Mouse (Mus musculus) MEL (cell line): Measurements from ENCODE around the gene Cnpy3. TPM values are rescaled to one million over a fixed set of nuclear protein-coding genes. Genes with fewer than 3 reads are reported as not detected.
A peak's percentile ranks its signal among the peaks of the same experiment; 100 is the strongest.

Source experiments
- DNase-seq: peaks from one replicate; pipeline ENCODE4 v3.0.0; 2011; ENCODE audit warnings: low read depth, low spot score
- H3K27ac ChIP-seq: 2 replicates; pipeline ENCODE4 v1.5.1; 2012; ENCODE audit warnings: low read depth, mild to moderate bottlenecking, control low read depth, low read length, moderate library complexity; ENCODE audit not compliant: control insufficient read depth
- H3K27me3 ChIP-seq, 2 experiments: fragments of 150-350 bp in 1 of 2; sonication (generic) in 1 of 2; 2 replicates each; pipeline ENCODE4 v1.6.1; 2012; ENCODE audit warnings: low read length in 2 of 2, mild to moderate bottlenecking in 2 of 2, improper control_type of control experiment in 1 of 2, moderate library complexity in 1 of 2; ENCODE audit not compliant: insufficient read depth in 2 of 2, control insufficient read depth in 1 of 2
- H3K36me3 ChIP-seq, 2 experiments: 2 replicates each; pipeline ENCODE4 v1.6.1; 2012 to 2014; ENCODE audit warnings: low read length in 2 of 2, improper control_type of control experiment in 1 of 2, inconsistent platforms in 1 of 2, mild to moderate bottlenecking in 1 of 2; ENCODE audit not compliant: insufficient read depth in 2 of 2, control insufficient read depth in 1 of 2
- H3K4me1 ChIP-seq, 2 experiments: fragments of 150-350 bp in 1 of 2; sonication (generic) in 1 of 2; 2 replicates each; pipeline ENCODE4 v1.6.1; 2012; ENCODE audit warnings: low read length in 2 of 2, improper control_type of control experiment in 1 of 2, mild to moderate bottlenecking in 1 of 2; ENCODE audit not compliant: insufficient read depth in 2 of 2, control insufficient read depth in 1 of 2
- H3K4me3 ChIP-seq, 2 experiments: fragments of 150-350 bp in 1 of 2; sonication (generic) in 1 of 2; 2 replicates each; pipeline ENCODE4 v1.5.1; 2012; ENCODE audit warnings: low read depth in 2 of 2, low read length in 2 of 2, mild to moderate bottlenecking in 2 of 2, moderate library complexity in 2 of 2, control low read depth in 1 of 2, improper control_type of control experiment in 1 of 2; ENCODE audit not compliant: control insufficient read depth in 1 of 2, insufficient read depth in 1 of 2
- H3K79me2 ChIP-seq: 2 replicates; pipeline ENCODE4 v1.6.1; 2012; ENCODE audit warnings: mild to moderate bottlenecking, low read length, moderate library complexity; ENCODE audit not compliant: control insufficient read depth, poor library complexity, insufficient read depth
- H3K9ac ChIP-seq: 2 replicates; pipeline ENCODE4 v1.6.1; 2012; ENCODE audit warnings: low read depth, mild to moderate bottlenecking, control low read depth, low read length, moderate library complexity; ENCODE audit not compliant: control insufficient read depth, poor library complexity, severe bottlenecking
- H3K9me3 ChIP-seq: fragments of 150-350 bp; sonication (generic); replicated peaks from 2 replicates; pipeline ENCODE4 v1.6.1; 2012; ENCODE audit warnings: mild to moderate bottlenecking, low read length, improper control_type of control experiment, moderate library complexity; ENCODE audit not compliant: insufficient read depth
- BHLHE40 ChIP-seq: IDR thresholded peaks from 2 replicates; pipeline ENCODE4 v1.6.1; 2012; ENCODE audit warnings: low read depth, mild to moderate bottlenecking, inconsistent platforms, low read length, improper control_type of control experiment, borderline replicate concordance
- CHD1 ChIP-seq: IDR thresholded peaks from 2 replicates; pipeline ENCODE4 v1.6.1; 2012; ENCODE audit warnings: low read depth, mild to moderate bottlenecking, inconsistent platforms, low read length, improper control_type of control experiment
- CHD2 ChIP-seq: IDR thresholded peaks from 2 replicates; pipeline ENCODE4 v1.6.1; 2011; ENCODE audit warnings: low read length, improper control_type of control experiment
- E2F4 ChIP-seq: IDR thresholded peaks from 2 replicates; pipeline ENCODE4 v1.6.1; 2011; ENCODE audit warnings: low read depth, low read length, improper control_type of control experiment, borderline replicate concordance
- ELF1 ChIP-seq: IDR thresholded peaks from 2 replicates; pipeline ENCODE4 v1.6.1; 2014; ENCODE audit warnings: low read depth, mild to moderate bottlenecking, inconsistent platforms, low read length, improper control_type of control experiment, moderate library complexity
- ETS1 ChIP-seq: IDR thresholded peaks from 2 replicates; pipeline ENCODE4 v1.6.1; 2012; ENCODE audit warnings: low read depth, mild to moderate bottlenecking, inconsistent platforms, low read length, improper control_type of control experiment, moderate library complexity
- GABPA ChIP-seq: IDR thresholded peaks from 2 replicates; pipeline ENCODE4 v1.6.1; 2012; ENCODE audit warnings: low read depth, mild to moderate bottlenecking, inconsistent platforms, low read length, improper control_type of control experiment, moderate library complexity
- GATA1 ChIP-seq: IDR thresholded peaks from 2 replicates; pipeline ENCODE4 v1.6.1; 2011; ENCODE audit warnings: low read depth, low read length, improper control_type of control experiment
- HCFC1 ChIP-seq: IDR thresholded peaks from 2 replicates; pipeline ENCODE4 v1.6.1; 2012; ENCODE audit warnings: low read depth, mild to moderate bottlenecking, inconsistent platforms, low read length, improper control_type of control experiment, moderate library complexity
- KAT2A ChIP-seq: conservative IDR thresholded peaks from 2 replicates; pipeline ENCODE4 v1.6.1; 2012; ENCODE audit warnings: low read depth, low read length, improper control_type of control experiment, inconsistent platforms
- MAX ChIP-seq: IDR thresholded peaks from 2 replicates; pipeline ENCODE4 v1.6.1; 2011; ENCODE audit warnings: low read length, improper control_type of control experiment
- MAZ ChIP-seq: IDR thresholded peaks from 2 replicates; pipeline ENCODE4 v1.6.1; 2012; ENCODE audit warnings: low read depth, mild to moderate bottlenecking, inconsistent platforms, low read length, improper control_type of control experiment
- MXI1 ChIP-seq: IDR thresholded peaks from 2 replicates; pipeline ENCODE4 v1.6.1; 2011; ENCODE audit warnings: mild to moderate bottlenecking, low read depth, low read length, improper control_type of control experiment
- MYB ChIP-seq: IDR thresholded peaks from 2 replicates; pipeline ENCODE4 v1.6.1; 2011; ENCODE audit warnings: mild to moderate bottlenecking, low read depth, low read length, improper control_type of control experiment
- MYC ChIP-seq: IDR thresholded peaks from 2 replicates; pipeline ENCODE4 v1.6.1; 2011; ENCODE audit warnings: low read depth, mild to moderate bottlenecking, low read length, improper control_type of control experiment, moderate library complexity
- NELFE ChIP-seq: IDR thresholded peaks from 2 replicates; pipeline ENCODE4 v1.6.1; 2011; ENCODE audit warnings: low read depth, low read length, improper control_type of control experiment
- NRF1 ChIP-seq: IDR thresholded peaks from 2 replicates; pipeline ENCODE4 v1.6.1; 2014; ENCODE audit warnings: low read depth, mild to moderate bottlenecking, inconsistent platforms, low read length, improper control_type of control experiment, moderate library complexity; ENCODE audit not compliant: poor library complexity, insufficient read depth, severe bottlenecking
- POLR2A ChIP-seq, 2 experiments: IDR thresholded peaks; 2 replicates each; pipeline ENCODE4 v1.6.1; 2011 to 2012; ENCODE audit warnings: low read length in 2 of 2, mild to moderate bottlenecking in 2 of 2, control low read depth in 1 of 2, improper control_type of control experiment in 1 of 2, low read depth in 1 of 2, moderate library complexity in 1 of 2; ENCODE audit not compliant: control insufficient read depth in 1 of 2, insufficient read depth in 1 of 2, poor library complexity in 1 of 2
- POLR2AphosphoS2 ChIP-seq: IDR thresholded peaks from 2 replicates; pipeline ENCODE4 v1.6.1; 2011; ENCODE audit warnings: low read length, improper control_type of control experiment
- POLR2AphosphoS5 ChIP-seq: IDR thresholded peaks from 2 replicates; pipeline ENCODE4 v1.6.1; 2012; ENCODE audit warnings: low read depth, borderline replicate concordance, mild to moderate bottlenecking, inconsistent platforms, low read length, moderate library complexity, mixed read lengths
- RCOR1 ChIP-seq: IDR thresholded peaks from 2 replicates; pipeline ENCODE4 v1.6.1; 2012; ENCODE audit warnings: low read depth, mild to moderate bottlenecking, inconsistent platforms, low read length, improper control_type of control experiment
- SIN3A ChIP-seq: IDR thresholded peaks from 2 replicates; pipeline ENCODE4 v1.6.1; 2012; ENCODE audit warnings: low read length, improper control_type of control experiment, inconsistent platforms
- SMC3 ChIP-seq: IDR thresholded peaks from 2 replicates; pipeline ENCODE4 v1.6.1; 2011; ENCODE audit warnings: low read depth, low read length, improper control_type of control experiment
- TAL1 ChIP-seq: IDR thresholded peaks from 2 replicates; pipeline ENCODE4 v1.6.1; 2012; ENCODE audit warnings: mild to moderate bottlenecking, inconsistent platforms, low read length, moderate library complexity, mixed read lengths
- TBP ChIP-seq: IDR thresholded peaks from 2 replicates; pipeline ENCODE4 v1.8.0; 2011; ENCODE audit warnings: low read depth, low read length, improper control_type of control experiment
- TCF12 ChIP-seq: IDR thresholded peaks from 2 replicates; pipeline ENCODE4 v1.6.1; 2014; ENCODE audit warnings: low read depth, mild to moderate bottlenecking, inconsistent platforms, low read length, improper control_type of control experiment, moderate library complexity
- UBTF ChIP-seq: IDR thresholded peaks from 2 replicates; pipeline ENCODE4 v1.6.1; 2012; ENCODE audit warnings: low read depth, mild to moderate bottlenecking, inconsistent platforms, low read length, improper control_type of control experiment, moderate library complexity, borderline replicate concordance; ENCODE audit not compliant: insufficient read depth
- USF1 ChIP-seq: IDR thresholded peaks from 2 replicates; pipeline ENCODE4 v1.6.1; 2014; ENCODE audit warnings: low read depth, mild to moderate bottlenecking, inconsistent platforms, low read length, improper control_type of control experiment, moderate library complexity
- USF2 ChIP-seq, 2 experiments: IDR thresholded peaks; 2 replicates each; pipeline ENCODE4 v1.6.1; 2011 to 2012; ENCODE audit warnings: improper control_type of control experiment in 2 of 2, low read length in 2 of 2, borderline replicate concordance in 1 of 2, inconsistent platforms in 1 of 2, low read depth in 1 of 2, mild to moderate bottlenecking in 1 of 2; ENCODE audit not compliant: insufficient read depth in 1 of 2
- ZKSCAN1 ChIP-seq: IDR thresholded peaks from 2 replicates; pipeline ENCODE4 v1.6.1; 2012; ENCODE audit warnings: low read depth, mild to moderate bottlenecking, inconsistent platforms, low read length, improper control_type of control experiment, moderate library complexity
- ZMIZ1 ChIP-seq: IDR thresholded peaks from 2 replicates; pipeline ENCODE4 v1.6.1; 2012; ENCODE audit warnings: low read depth, mild to moderate bottlenecking, inconsistent platforms, low read length, improper control_type of control experiment, moderate library complexity
- ZNF384 ChIP-seq: IDR thresholded peaks from 2 replicates; pipeline ENCODE4 v1.6.1; 2012; ENCODE audit warnings: low read depth, mild to moderate bottlenecking, inconsistent platforms, low read length, improper control_type of control experiment
- polyA plus RNA-seq, 2 experiments: library from polyadenylated mRNA; stranded (reverse) in 1 of 2; unstranded in 1 of 2; fragments of >175 nt in 1 of 2; fragments of >200 nt in 1 of 2; gene quantifications; 2 replicates each; pipeline versions ENCODE4 v1.2.1 to v1.2.4; 2012; ENCODE audit warnings: low replicate concordance in 2 of 2, low read depth in 1 of 2; ENCODE audit not compliant: insufficient read length in 2 of 2, insufficient read depth in 1 of 2, missing spikeins in 1 of 2
- total RNA-seq: library from RNA; depleted of rRNA; stranded (reverse); fragments of 300-350 nt; gene quantifications from 2 replicates; pipeline ENCODE4 v1.2.3, GENCODE M21; 2012; rRNA removed

The Cnpy3 gene
- total RNA-seq: 48.7 and 61.4 TPM in 2 replicates
- 10 to 100 TPM in 1 of 2 experiments, not detected in 1; 90.2 TPM for polyA plus RNA-seq

- Histone ChIP-seq H3K79me2 (peaks cover 26% of the 10 kb centered on the region), H3K9ac (peak within 1 kb of the TSS; percentile 85), H3K27me3 (no peaks in the 10 kb centered on the region), H3K9me3 (no peaks in the 10 kb centered on the region), H3K36me3 (peaks cover 4 to 12% of the 10 kb centered on the region in 2 experiments), H3K4me3 (peak within 1 kb of the TSS; percentile 62 to 77), H3K4me1 (peaks cover 2 to 9% of the 10 kb centered on the region in 2 experiments; a peak in 3 of 4 replicates), H3K27ac (peak within 1 kb of the TSS; percentile 95)
- peak; percentile 100 for DNase-seq
- TF ChIP-seq MXI1: peak; percentile 93
- TF ChIP-seq ZKSCAN1: no peak
- TF ChIP-seq TBP: peak; percentile 90
- TF ChIP-seq USF2 (IDR thresholded peaks at IDR 0.05; ENCODE audit: borderline replicate concordance in 1 of 2, insufficient read depth in 1 of 2, low read depth in 1 of 2, low read length in 2 of 2): 0 out of 4 replicates have a peak, but pooled peaks of 1 of the 2 experiments have one; percentile 42
- peak; percentile 86 for TF ChIP-seq HCFC1
- TF ChIP-seq MAZ: peak; percentile 9; the same call in 1 of the 2 replicates
- TF ChIP-seq UBTF: 0 out of 2 replicates have a peak, but pooled peaks have one; percentile 15
- TF ChIP-seq MYC: peak; percentile 84
- TF ChIP-seq RCOR1: no peak
- TF ChIP-seq KAT2A: peak; percentile 49; the same call in 1 of the 2 replicates
- peak; percentile 72; the same call in 1 of the 2 replicates for TF ChIP-seq ZMIZ1
- peak; percentile 43; the same call in 1 of the 2 replicates for TF ChIP-seq CHD2
- TF ChIP-seq NRF1: peak; percentile 70
- TF ChIP-seq E2F4: peak; percentile 89; the same call in 1 of the 2 replicates
- peak; percentile 97 for TF ChIP-seq MAX
- TF ChIP-seq POLR2A (IDR thresholded peaks at IDR 0.05; ENCODE audit: control insufficient read depth in 1 of 2, insufficient read depth in 1 of 2, low read depth in 1 of 2, low read length in 2 of 2, poor library complexity in 1 of 2): peak; percentile 85 to 89
- peak; percentile 35; the same call in 1 of the 2 replicates for TF ChIP-seq GATA1
- peak; percentile 97 for TF ChIP-seq ZNF384
- no peak for TF ChIP-seq TAL1
- no peak for TF ChIP-seq MYB
- peak; percentile 97 for TF ChIP-seq ELF1
- TF ChIP-seq CHD1: no peak
- peak; percentile 99 for TF ChIP-seq BHLHE40
- TF ChIP-seq USF1: peak; percentile 94
- TF ChIP-seq NELFE: peak; percentile 92
- TF ChIP-seq GABPA: no peak
- TF ChIP-seq POLR2AphosphoS5: no peak
- 0 out of 2 replicates have a peak, but pooled peaks have one; percentile 53 for TF ChIP-seq ETS1
- peak; percentile 79; the same call in 1 of the 2 replicates for TF ChIP-seq POLR2AphosphoS2
- TF ChIP-seq SIN3A: peak; percentile 92
- TF ChIP-seq SMC3: no peak
- TF ChIP-seq TCF12: peak; percentile 46; the same call in 1 of the 2 replicates
Observed at GRCm38 (mm10) chr17:46751794-46752556, at the start of gene Cnpy3. Gene Cnpy3, minus strand, starts transcription at chr17:46752214.
